Mouse (Mus musculus) T-helper 1 cell (primary cell): ENCODE data around the gene Usp51.
"Not testable (repeated sequence)": the region's sequence is repeated elsewhere in the genome, so short reads cannot be mapped to it uniquely, and the experiment has no call there.

Source experiments
- in situ Hi-C: fragments of 300-600 bp; cut with MboI, MseI; formaldehyde crosslinking; loops from one replicate; pipeline ENCODE4 v1.15.1; 2025; ENCODE audit warnings: high pct_unique_total_duplicates

The Usp51 gene

DNA sequence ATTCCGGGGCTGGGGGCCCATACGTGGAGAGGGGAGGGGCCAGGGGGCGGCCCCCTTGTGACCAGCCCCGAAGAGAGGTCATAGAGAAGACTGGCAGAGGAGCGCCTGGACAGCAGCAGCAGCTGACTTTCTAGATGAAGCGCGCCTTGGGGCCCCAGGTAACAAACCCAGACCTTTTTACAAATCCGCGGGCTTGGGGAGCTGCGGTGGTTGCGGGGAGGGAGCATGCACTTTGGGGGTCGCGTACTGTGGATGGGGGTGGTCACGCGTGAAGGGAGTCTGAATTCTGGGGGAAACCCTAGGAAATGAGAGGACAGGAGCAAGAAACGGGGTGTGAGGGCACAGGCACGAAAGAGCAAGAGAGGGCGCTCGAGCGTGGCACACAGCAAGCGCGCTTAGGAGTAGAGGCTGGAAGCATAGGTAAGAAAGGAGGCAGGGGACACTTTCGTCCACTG, at the start of gene Usp51:
Gene Usp51, plus strand, starts transcription at position 83 of the 455 bp plus-strand sequence.
- in situ Hi-C loops = no loop called here

- in situ Hi-C loops = no loop called here
Observed at GRCm38 (mm10) chrX:152969606-152970005, 36.7 kb upstream of the Usp51 start.

DNA sequence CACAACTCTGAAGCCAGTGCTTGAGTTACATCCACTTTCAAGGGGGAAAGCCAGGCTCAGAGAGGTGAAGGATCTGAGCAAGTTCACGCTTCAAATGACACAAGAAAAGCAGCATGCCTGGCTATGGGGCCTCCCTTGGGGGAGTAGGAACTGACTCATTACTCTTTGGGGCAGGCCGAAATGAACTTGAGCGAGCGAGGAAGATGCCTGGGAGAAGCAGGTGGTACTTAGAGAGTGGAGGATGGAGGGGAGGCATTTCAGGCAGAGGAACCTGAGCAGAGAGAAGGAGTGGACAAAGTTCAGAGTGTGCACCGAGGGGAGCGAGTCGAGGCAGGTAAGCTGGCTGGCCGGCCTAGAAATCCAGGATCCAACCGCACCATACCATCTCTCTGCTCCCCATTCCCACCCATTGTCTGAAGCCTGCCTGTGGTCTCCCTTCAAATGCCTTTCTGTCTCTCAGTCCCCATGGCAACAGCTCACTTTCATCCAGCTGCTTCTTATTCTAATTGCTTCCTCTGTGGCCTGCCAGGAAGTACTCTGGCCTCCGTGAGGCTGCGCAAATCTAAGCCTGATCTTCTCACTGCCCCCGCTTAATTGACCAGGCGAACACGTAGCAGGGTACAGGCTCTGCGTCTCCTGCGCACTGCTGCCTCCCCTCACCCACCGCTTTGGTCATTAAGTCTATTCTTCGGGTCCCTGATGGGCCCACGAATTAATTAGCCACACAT, 32.6 kb upstream of the Usp51 start:
- in situ Hi-C loops = not testable (repeated sequence)

DNA sequence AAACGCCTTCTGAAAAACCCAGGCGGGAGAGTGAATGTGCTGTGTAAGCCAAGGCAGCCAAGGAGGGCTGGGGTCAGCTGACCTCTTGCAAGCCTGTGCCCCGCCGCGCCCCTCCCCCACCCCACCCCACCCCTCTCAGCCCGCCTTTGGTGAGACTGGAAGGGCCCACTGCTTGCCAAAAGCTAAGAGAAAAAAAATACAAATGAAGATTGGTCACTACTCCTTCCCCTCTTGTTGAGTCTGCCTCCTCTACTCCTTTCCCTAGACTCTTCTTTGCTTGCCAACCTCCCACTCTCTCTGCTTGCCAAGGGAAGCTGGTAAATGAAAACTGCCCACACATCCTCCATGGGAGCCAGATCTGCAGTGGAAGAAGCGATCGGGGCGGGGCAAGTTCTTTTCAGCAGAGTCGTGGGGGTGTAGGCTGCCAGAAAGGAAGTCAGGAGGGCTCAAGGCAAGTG, 32.0 kb upstream of the Usp51 start:
- in situ Hi-C loops = no loop called here

DNA sequence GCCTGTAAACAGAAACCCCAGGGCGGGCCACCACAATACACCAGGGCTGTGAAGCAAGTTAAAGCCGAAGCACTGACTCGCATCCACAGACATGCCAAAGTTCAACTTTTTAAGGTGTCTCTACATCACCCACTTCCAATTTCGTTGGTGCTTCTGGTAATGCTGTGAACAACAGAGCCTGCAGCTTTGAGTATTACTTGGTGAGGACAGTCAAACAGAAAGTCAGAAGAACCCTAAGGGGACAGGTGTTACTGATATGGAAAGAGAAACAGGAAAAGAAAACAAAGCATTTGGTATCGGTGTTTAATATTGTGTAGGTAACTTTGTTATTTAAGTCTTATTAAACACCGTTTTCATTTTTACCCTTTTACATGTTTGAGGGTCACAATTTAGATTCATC, 29.7 kb upstream of the Usp51 start:
- in situ Hi-C loops = no loop called here

DNA sequence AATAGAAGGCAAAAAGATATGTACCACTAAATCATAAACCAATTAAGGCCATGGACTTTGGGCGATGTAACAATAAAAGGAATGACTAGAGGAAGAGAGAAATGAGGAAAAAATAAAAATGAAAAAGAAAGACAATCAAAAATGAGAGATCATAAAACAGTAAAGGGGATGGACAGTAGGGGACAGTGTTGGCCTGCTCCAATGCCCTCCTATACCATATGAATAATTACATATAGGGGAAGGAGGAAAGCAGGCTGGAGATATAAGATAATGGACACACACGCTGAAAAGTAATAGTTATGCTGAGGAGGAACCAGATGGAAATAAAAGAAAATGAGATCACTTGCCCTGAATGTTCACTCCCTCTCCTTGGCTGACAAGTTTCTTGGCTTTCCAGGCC, 21.3 kb upstream of the Usp51 start:
- in situ Hi-C loops = no loop called here

- in situ Hi-C loops = loop anchor here (5.0 kb wide), 1 partner anchor 37 kb away; no protein-coding TSS in a partner anchor
Observed at GRCm38 (mm10) chrX:152989852-152990251, 16.4 kb upstream of the Usp51 start.

DNA sequence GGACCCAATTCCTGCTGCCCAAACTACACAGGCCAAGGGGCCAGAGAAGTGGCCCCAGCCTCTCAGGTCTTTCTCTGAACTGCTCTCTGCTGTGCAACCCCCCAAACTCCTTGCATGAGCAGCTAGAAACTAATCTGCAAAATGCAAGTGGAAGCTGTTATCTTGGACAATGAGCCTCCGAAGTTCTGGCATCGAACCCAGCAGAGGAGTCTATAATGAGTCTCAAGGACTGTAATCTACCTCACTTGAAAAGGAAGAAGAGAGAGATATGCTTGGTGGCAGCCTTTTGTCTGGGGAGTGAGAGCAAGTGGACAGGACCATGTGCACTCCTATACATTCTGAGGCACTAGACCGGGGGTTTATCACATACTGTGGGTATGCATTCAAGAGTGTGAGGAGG, 10.2 kb upstream of the Usp51 start:
- in situ Hi-C loops = not testable (repeated sequence)

DNA sequence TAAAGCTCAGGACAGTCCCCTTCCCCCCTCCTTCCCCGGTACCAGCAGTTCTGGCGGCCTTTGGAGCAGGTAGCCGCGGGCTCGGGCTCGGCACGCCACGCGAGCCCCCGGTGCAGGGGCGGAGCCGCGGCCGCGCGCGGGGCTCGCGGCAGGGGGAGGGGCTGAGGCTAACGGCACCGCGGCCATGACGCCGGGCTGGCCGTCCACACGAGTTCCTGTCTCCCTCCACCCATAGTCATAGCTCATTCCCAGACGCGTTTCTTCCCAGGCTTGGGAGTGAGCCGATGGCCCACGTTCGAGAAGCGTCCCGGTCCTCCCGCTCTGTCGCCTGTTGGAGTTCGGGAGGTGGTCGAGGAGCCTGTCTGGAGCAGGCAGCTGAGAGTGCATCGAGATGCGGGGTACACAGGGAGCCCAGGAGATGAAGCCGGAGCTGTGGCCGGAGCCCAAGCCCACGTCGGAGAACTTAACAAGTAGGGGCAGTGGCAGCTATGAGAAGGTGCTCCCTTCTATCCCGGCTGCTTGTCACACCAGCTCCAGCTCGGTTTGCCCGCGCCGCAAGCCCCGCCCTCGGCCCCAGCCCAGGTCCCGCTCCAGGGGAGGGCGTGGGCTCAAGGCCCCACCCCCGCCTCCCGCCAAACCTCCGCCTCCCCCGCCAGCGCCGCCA, 884 bp downstream of the Usp51 start:
- in situ Hi-C loops = no loop called here

DNA sequence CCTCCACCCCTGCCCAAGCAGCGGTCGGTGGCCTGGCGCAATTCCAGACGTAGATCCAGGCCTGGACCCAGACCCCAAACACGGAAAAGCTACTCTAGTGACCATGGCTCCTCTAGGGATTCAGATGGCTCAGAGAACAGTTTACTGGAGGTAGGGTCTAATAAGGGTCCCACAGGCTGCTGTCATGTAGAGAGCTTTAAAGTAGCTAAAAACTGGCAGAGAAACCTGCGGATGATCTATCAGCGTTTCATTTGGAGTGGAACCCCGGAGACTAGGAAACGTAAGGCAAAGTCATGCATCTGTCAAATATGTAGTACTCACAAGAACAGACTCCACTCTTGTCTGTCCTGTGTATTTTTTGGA, 1.4 kb downstream of the Usp51 start:
- in situ Hi-C loops = no loop called here

GRCm38 (mm10) chrX:153025255-153025654, 19.0 kb downstream of the Usp51 start:
- in situ Hi-C loops = loop anchor here (5.0 kb wide), 1 partner anchor 33 kb away; no protein-coding TSS in a partner anchor

GRCm38 (mm10) chrX:153025709-153026108, 19.4 kb downstream of the Usp51 start:
- in situ Hi-C loops = loop anchor here (5.0 kb wide), 1 partner anchor 33 kb away; no protein-coding TSS in a partner anchor

GRCm38 (mm10) chrX:153031547-153031946, 25.3 kb downstream of the Usp51 start:
- in situ Hi-C loops = not testable (repeated sequence)

DNA sequence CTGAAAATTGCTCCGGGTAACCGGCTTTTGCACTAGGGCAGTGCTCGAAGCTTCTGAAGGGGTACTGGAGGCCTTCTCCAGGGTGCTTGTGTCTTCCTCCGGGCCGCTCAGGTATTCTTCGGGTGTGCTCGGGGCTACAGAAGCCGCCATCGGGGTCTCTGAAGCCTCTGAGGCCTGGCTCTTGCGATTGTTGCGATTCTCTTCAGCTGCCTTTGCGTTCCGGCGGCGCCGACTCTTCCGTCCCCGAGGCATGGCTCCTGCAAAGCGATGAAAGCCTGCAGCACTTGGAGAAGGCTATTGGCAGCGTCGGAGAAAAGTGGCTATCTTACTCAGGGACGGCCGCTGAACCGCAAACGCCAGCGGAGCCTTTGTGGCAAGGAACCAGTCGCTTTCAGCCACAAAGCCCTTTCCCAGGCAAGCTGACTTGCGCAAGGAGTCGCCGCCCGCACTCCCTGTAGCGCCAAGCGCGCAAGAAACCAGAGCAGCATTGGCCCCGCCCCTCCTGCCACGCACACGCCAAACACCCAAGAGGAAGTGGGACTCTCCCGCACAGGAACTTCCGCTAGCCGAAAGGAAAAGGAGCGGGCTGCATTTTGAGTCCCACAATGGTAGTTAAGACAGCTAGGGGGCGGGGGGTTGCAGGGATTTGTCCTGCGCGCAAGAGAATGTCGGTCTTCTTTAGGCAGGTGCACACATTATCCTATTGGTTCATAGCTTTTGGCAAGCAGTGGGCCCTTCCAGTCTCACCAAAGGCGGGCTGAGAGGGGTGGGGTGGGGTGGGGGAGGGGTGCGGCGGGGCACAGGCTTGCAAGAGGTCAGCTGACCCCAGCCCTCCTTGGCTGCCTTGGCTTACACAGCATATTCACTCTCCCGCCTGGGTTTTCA, 31.1 kb downstream of the Usp51 start, which contains the start of gene Mageh1:
Gene Mageh1, minus strand, starts transcription at position 489 of the 885 bp plus-strand sequence.
- in situ Hi-C loops = no loop called here

DNA sequence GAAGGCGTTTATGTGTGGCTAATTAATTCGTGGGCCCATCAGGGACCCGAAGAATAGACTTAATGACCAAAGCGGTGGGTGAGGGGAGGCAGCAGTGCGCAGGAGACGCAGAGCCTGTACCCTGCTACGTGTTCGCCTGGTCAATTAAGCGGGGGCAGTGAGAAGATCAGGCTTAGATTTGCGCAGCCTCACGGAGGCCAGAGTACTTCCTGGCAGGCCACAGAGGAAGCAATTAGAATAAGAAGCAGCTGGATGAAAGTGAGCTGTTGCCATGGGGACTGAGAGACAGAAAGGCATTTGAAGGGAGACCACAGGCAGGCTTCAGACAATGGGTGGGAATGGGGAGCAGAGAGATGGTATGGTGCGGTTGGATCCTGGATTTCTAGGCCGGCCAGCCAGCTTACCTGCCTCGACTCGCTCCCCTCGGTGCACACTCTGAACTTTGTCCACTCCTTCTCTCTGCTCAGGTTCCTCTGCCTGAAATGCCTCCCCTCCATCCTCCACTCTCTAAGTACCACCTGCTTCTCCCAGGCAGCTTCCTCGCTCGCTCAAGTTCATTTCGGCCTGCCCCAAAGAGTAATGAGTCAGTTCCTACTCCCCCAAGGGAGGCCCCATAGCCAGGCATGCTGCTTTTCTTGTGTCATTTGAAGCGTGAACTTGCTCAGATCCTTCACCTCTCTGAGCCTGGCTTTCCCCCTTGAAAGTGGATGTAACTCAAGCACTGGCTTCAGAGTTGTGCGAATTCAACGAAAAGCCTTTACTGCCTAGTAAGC, 31.9 kb downstream of the Usp51 start:
- in situ Hi-C loops = not testable (repeated sequence)
